Mouse (Mus musculus): ENCODE data around the gene Zfp704. TPM values are rescaled to one million over a fixed set of nuclear protein-coding genes. Genes with fewer than 3 reads are reported as not detected.
A peak's percentile ranks its signal among the peaks of the same experiment; 100 is the strongest.

The Zfp704 gene
- polyA plus RNA-seq, 1 experiment from 2014 or later: 8.9 TPM

DNA sequence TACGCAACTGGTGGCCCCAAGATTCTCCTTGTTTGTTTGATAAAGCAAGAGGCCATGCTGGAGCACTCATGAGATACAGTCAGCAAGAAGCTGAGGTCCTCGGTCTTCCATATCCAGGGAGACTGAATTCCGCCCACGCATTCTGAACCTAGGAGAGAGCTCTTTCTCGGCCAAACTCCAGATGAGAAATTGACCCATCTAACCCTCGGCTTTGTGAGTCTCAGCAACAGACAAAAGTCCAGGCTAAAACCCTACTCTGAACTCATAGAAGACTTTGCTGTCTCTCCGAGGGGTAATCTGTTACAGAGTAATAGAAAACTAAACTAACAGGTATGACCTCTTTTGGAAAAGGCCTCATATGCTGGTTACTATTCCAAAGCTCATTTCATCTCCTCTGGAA, 4.9 kb downstream of the Zfp704 start:
- H3K4me2 ChIP-seq (ENCODE audit: low read length): no peak overlapping the region
- H3K4me1 ChIP-seq (ENCODE audit: control insufficient read depth, insufficient read depth, low read length): peaks cover 7% of the 10 kb centered on the region
- DNase-seq (ENCODE audit: low spot score) (no peak), ATAC-seq (no peak)
- H3K9ac ChIP-seq (ENCODE audit: low read length): no peak overlapping the region
- no peaks in the 10 kb centered on the region for H3K9me3 ChIP-seq (replicated peaks; ENCODE audit: control insufficient read depth, low read length)
- no peak overlapping the region for H3K4me3 ChIP-seq (ENCODE audit: low read depth, low read length)
- H3K36me3 ChIP-seq (ENCODE audit: control insufficient read depth, insufficient read depth, low read length): no peaks in the 10 kb centered on the region
- H3K27ac ChIP-seq (ENCODE audit: low read depth, low read length): no peak overlapping the region
- H3K27me3 ChIP-seq (replicated peaks; ENCODE audit: control insufficient read depth, insufficient read depth, low read length): no peaks in the 10 kb centered on the region
- WGBS: 93% methylated on average over 7 of the region's 7 CpGs

DNA sequence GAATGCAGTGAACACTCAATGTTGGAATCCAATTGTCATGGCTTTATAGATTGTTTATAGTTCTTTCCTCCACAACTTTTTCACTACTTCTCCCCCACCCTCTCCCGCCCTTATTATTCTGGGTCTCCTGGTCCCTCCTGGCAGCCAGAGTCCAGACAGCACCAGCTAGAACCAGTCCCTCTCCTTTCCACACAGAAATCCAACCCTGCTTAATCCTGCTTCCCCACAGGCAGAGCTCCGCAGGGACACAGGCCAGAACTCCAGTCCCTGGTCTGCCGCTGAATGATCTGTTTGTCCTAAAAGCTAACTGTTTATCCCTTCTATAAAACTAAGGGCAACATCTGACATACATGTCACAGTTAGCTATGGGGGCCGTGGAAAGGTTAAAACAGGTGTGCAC, 6.0 kb downstream of the Zfp704 start:
- no peak overlapping the region for H3K4me2 ChIP-seq (ENCODE audit: low read length)
- no peak overlapping the region for H3K27ac ChIP-seq (ENCODE audit: low read depth, low read length)
- H3K36me3 ChIP-seq (ENCODE audit: control insufficient read depth, insufficient read depth, low read length): no peaks in the 10 kb centered on the region
- H3K4me1 ChIP-seq (ENCODE audit: control insufficient read depth, insufficient read depth, low read length): peaks cover 7% of the 10 kb centered on the region
- no peak for ATAC-seq
- 81% methylated on average over 4 of the region's 4 CpGs for WGBS
- H3K4me3 ChIP-seq (ENCODE audit: low read depth, low read length): no peak overlapping the region
- no peaks in the 10 kb centered on the region for H3K9me3 ChIP-seq (replicated peaks; ENCODE audit: control insufficient read depth, low read length)
- H3K27me3 ChIP-seq (replicated peaks; ENCODE audit: control insufficient read depth, insufficient read depth, low read length): no peaks in the 10 kb centered on the region
- no peak overlapping the region for H3K9ac ChIP-seq (ENCODE audit: low read length)
- no peak for DNase-seq (ENCODE audit: low spot score)

GRCm38 (mm10) chr3:9600577-9600976, 9.3 kb downstream of the Zfp704 start:
- H3K27me3 ChIP-seq (replicated peaks; ENCODE audit: control insufficient read depth, insufficient read depth, low read length): no peaks in the 10 kb centered on the region

DNA sequence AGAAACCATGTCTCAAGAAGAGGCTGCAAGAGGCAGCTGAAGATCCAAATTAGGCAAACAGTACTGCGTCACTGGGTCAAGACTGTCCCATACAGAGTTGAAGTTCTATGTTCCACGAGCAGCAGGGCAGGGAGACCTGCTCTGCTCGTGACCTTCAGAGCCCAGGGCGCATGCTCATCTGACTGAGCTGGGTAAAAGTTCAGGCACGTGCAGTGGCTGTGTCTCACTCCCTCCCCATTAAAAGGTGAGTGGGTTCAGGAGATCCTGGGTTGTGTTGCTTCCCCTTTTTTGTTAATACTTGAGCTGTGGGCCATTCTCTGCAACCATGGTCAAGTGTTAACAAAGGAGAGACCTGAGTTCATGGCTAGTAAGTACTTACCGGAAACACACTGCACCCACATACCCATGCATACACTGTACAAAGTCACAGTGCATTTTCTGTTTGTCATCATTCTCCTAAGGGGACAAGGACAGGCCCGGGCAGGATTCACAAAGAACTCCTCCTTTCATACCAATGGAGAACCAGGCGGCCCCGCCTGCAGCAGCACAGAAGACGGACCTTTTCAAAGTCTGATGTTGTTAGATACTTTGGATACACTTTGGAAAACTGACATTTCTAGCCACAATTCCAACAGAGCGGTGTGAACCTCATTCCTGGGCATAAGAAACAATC, 10.0 kb downstream of the Zfp704 start:
- no peak overlapping the region for H3K9ac ChIP-seq (ENCODE audit: low read length)
- no peak overlapping the region for H3K27ac ChIP-seq (ENCODE audit: low read depth, low read length)
- no peak overlapping the region for H3K4me3 ChIP-seq (ENCODE audit: low read depth, low read length)
- H3K9me3 ChIP-seq (replicated peaks; ENCODE audit: control insufficient read depth, low read length): no peaks in the 10 kb centered on the region
- no peaks in the 10 kb centered on the region for H3K27me3 ChIP-seq (replicated peaks; ENCODE audit: control insufficient read depth, insufficient read depth, low read length)
- 89% methylated on average over 11 of the region's 11 CpGs for WGBS
- H3K4me2 ChIP-seq (ENCODE audit: low read length): no peak overlapping the region
- no peaks in the 10 kb centered on the region for H3K36me3 ChIP-seq (ENCODE audit: control insufficient read depth, insufficient read depth, low read length)
- ATAC-seq (no peak), DNase-seq (ENCODE audit: low spot score) (no peak)
- H3K4me1 ChIP-seq (ENCODE audit: control insufficient read depth, insufficient read depth, low read length): no peaks in the 10 kb centered on the region; the same call in 1 of the 2 replicates

More at GRCm38 (mm10) chr3:9600577-9600976, 9.3 kb downstream of the Zfp704 start:
- Histone ChIP-seq H3K27ac (ENCODE audit: low read depth, low read length) (no peak overlapping the region), H3K4me3 (ENCODE audit: low read depth, low read length) (no peak overlapping the region), H3K9me3 (replicated peaks; ENCODE audit: control insufficient read depth, low read length) (no peaks in the 10 kb centered on the region), H3K9ac (ENCODE audit: low read length) (no peak overlapping the region), H3K4me1 (ENCODE audit: control insufficient read depth, insufficient read depth, low read length) (no peaks in the 10 kb centered on the region; the same call in 1 of the 2 replicates), H3K36me3 (ENCODE audit: control insufficient read depth, insufficient read depth, low read length) (no peaks in the 10 kb centered on the region), H3K4me2 (ENCODE audit: low read length) (no peak overlapping the region)
- DNase-seq (ENCODE audit: low spot score): no peak
- 78% methylated on average over 6 of the region's 6 CpGs for WGBS
- no peak for ATAC-seq

DNA sequence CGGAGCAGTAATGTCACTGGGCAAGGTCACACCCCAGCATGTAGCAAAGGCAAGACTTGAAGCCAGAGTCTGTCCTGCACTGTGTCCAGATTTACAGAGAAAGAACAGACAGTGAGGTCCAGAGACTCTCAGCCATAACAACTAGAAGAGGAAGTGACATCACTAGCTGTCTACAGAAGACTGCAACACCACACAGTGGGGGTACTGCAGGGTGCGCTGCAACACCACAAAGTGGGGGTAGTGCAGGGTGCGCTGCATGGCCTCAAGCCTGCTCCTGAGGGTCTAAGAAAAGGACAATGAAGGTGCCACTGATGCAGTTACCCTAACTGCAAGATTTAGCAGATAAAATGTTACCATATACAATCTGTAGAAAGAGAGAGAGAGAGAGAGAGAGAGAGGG, 11.8 kb downstream of the Zfp704 start:
- 92% methylated on average over 3 of the region's 3 CpGs for WGBS
- no peaks in the 10 kb centered on the region for H3K36me3 ChIP-seq (ENCODE audit: control insufficient read depth, insufficient read depth, low read length)
- DNase-seq (ENCODE audit: low spot score) (no peak), ATAC-seq (no peak)
- no peak overlapping the region for H3K4me3 ChIP-seq (ENCODE audit: low read depth, low read length)
- H3K4me1 ChIP-seq (ENCODE audit: control insufficient read depth, insufficient read depth, low read length): no peaks in the 10 kb centered on the region; the same call in 1 of the 2 replicates
- no peaks in the 10 kb centered on the region for H3K27me3 ChIP-seq (replicated peaks; ENCODE audit: control insufficient read depth, insufficient read depth, low read length)
- no peak overlapping the region for H3K9ac ChIP-seq (ENCODE audit: low read length)
- no peak overlapping the region for H3K4me2 ChIP-seq (ENCODE audit: low read length)
- no peaks in the 10 kb centered on the region for H3K9me3 ChIP-seq (replicated peaks; ENCODE audit: control insufficient read depth, low read length)
- no peak overlapping the region for H3K27ac ChIP-seq (ENCODE audit: low read depth, low read length)

DNA sequence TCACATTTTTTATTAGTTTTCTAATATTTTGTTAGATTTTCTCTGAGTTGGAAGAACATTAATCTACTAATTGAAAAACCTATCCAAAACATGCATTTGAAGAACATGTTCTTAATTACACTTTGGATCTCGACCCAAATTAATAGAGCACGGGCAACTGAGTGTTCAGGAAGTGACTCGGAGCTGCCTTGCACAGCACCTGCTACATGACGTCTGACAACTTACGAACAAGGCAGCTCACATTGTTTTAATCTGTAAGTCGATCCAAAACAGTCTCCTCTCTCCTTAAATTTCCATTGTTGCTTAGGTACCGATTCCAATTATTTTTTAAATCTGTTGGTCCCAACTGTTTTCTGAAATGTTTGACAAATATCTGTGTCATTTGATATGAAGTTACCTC, 15.4 kb downstream of the Zfp704 start:
- ATAC-seq (no peak), DNase-seq (ENCODE audit: low spot score) (no peak)
- 79% methylated on average over 7 of the region's 7 CpGs for WGBS
- Histone ChIP-seq H3K9ac (ENCODE audit: low read length) (no peak overlapping the region), H3K9me3 (replicated peaks; ENCODE audit: control insufficient read depth, low read length) (no peaks in the 10 kb centered on the region), H3K36me3 (ENCODE audit: control insufficient read depth, insufficient read depth, low read length) (no peaks in the 10 kb centered on the region), H3K4me3 (ENCODE audit: low read depth, low read length) (no peak overlapping the region), H3K27me3 (replicated peaks; ENCODE audit: control insufficient read depth, insufficient read depth, low read length) (no peaks in the 10 kb centered on the region), H3K4me2 (ENCODE audit: low read length) (no peak overlapping the region), H3K4me1 (ENCODE audit: control insufficient read depth, insufficient read depth, low read length) (no peaks in the 10 kb centered on the region; the same call in 1 of the 2 replicates), H3K27ac (ENCODE audit: low read depth, low read length) (no peak overlapping the region)

- Histone ChIP-seq H3K9ac (ENCODE audit: low read length) (no peak overlapping the region), H3K4me3 (ENCODE audit: low read depth, low read length) (no peak overlapping the region), H3K36me3 (ENCODE audit: control insufficient read depth, insufficient read depth, low read length) (no peaks in the 10 kb centered on the region), H3K4me1 (ENCODE audit: control insufficient read depth, insufficient read depth, low read length) (no peaks in the 10 kb centered on the region), H3K27me3 (replicated peaks; ENCODE audit: control insufficient read depth, insufficient read depth, low read length) (no peaks in the 10 kb centered on the region), H3K9me3 (replicated peaks; ENCODE audit: control insufficient read depth, low read length) (no peaks in the 10 kb centered on the region), H3K4me2 (ENCODE audit: low read length) (no peak overlapping the region), H3K27ac (ENCODE audit: low read depth, low read length) (no peak overlapping the region)
- WGBS: 83% methylated on average over 2 of the region's 2 CpGs
- DNase-seq (ENCODE audit: low spot score): peak; percentile 61
- 0 out of 2 replicates have a peak, but pooled peaks have one; percentile 40 for ATAC-seq
Observed at GRCm38 (mm10) chr3:9593832-9594231, 16.1 kb downstream of the Zfp704 start.

DNA sequence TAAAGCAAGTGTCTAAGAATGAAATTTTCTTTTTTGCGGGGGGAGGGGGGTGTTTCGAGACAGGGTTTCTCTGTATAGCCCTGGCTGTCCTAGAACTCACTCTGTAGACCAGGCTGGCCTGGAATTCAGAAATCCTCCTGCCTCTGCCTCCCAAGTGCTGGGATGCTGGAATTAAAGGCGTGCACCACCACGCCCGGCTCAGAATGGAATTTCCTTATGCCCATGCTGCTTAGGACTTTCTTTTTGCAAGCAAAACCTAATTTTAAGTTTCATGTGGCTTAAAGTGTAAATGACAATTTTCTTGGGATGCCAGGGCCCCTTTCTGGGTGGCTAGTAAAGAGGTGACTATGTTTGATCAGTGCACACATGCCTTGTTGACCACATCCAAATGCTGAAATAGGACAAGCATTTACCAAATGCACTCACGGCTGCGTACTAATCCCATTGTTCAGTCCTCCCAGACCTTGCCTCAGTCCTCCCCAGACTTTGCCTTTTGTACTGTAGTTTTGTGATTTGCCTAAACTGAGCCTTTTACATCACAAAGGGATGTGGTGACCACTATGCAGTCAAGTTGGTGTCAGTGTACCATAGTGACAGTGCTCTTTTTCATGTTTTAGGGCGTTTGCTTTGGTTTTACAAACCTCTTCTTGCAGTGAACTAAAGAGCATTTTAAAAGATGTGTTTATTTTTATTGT, 18.3 kb downstream of the Zfp704 start:
- Histone ChIP-seq H3K4me1 (ENCODE audit: control insufficient read depth, insufficient read depth, low read length) (no peaks in the 10 kb centered on the region), H3K36me3 (ENCODE audit: control insufficient read depth, insufficient read depth, low read length) (no peaks in the 10 kb centered on the region), H3K4me3 (ENCODE audit: low read depth, low read length) (no peak overlapping the region), H3K27ac (ENCODE audit: low read depth, low read length) (no peak overlapping the region), H3K27me3 (replicated peaks; ENCODE audit: control insufficient read depth, insufficient read depth, low read length) (no peaks in the 10 kb centered on the region), H3K9ac (ENCODE audit: low read length) (no peak overlapping the region), H3K4me2 (ENCODE audit: low read length) (no peak overlapping the region), H3K9me3 (replicated peaks; ENCODE audit: control insufficient read depth, low read length) (no peaks in the 10 kb centered on the region)
- DNase-seq (ENCODE audit: low spot score): no peak
- WGBS: 95% methylated on average over 8 of the region's 8 CpGs
- ATAC-seq: no peak

DNA sequence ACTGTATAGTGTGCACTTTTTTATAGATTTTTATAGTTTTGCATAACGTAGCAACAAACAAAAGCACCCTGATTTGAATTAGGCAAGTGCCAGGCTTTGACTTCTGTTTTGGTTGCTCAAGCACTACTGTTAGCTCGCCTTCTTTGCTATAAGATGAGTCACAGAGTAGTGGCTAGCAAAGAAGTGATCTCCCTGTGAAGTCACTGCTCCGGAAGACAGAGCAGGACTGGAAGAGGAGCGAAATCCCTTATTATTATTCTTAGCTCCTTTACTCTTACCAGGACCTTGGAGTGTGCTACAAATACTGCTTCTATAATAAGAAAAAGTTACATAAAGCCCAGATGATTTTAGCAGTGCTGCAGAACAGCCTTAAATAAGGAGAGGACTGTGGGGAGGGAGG, 21.2 kb downstream of the Zfp704 start:
- DNase-seq (ENCODE audit: low spot score) (no peak), ATAC-seq (no peak)
- no peak overlapping the region for H3K4me2 ChIP-seq (ENCODE audit: low read length)
- H3K9ac ChIP-seq (ENCODE audit: low read length): no peak overlapping the region
- 87% methylated on average over 4 of the region's 4 CpGs for WGBS
- no peak overlapping the region for H3K27ac ChIP-seq (ENCODE audit: low read depth, low read length)
- H3K4me1 ChIP-seq (ENCODE audit: control insufficient read depth, insufficient read depth, low read length): peaks cover 3% of the 10 kb centered on the region; the same call in 1 of the 2 replicates
- H3K27me3 ChIP-seq (replicated peaks; ENCODE audit: control insufficient read depth, insufficient read depth, low read length): no peaks in the 10 kb centered on the region
- H3K9me3 ChIP-seq (replicated peaks; ENCODE audit: control insufficient read depth, low read length): no peaks in the 10 kb centered on the region
- no peaks in the 10 kb centered on the region for H3K36me3 ChIP-seq (ENCODE audit: control insufficient read depth, insufficient read depth, low read length)
- H3K4me3 ChIP-seq (ENCODE audit: low read depth, low read length): no peak overlapping the region

Data from forebrain, embryonic 14.5 days (tissue).